Mouse (Mus musculus) left cerebral cortex, postnatal 25 days (tissue): Measurements from ENCODE around the gene Gabarapl2. TPM values are rescaled to one million over a fixed set of nuclear protein-coding genes. Genes with fewer than 3 reads are reported as not detected.

Experiments used
- total RNA-seq, 2 experiments: library from RNA; stranded (reverse); gene quantifications; 2 replicates each; pipeline ENCODE4 v1.2.3; 2021

Gene Gabarapl2
- total RNA-seq, 2 experiments from 2014 or later = 219 to 220 TPM

Other genes with a start within 250 kb of the Gabarapl2 start
- gene Ctrb1, start 249.7 kb upstream of the Gabarapl2 start, total RNA-seq = not detected
- gene Bcar1, start 196.9 kb upstream of the Gabarapl2 start, total RNA-seq = 10 to 100 TPM; 50.6 to 51.7 TPM
- 10 to 100 TPM; 78.0 to 81.5 TPM for gene Cfdp1, start 86.4 kb upstream of the Gabarapl2 start, total RNA-seq
- gene Tmem170, start 64.0 kb upstream of the Gabarapl2 start, total RNA-seq = 1 to 10 TPM; 3.6 to 4.3 TPM
- gene Chst5, start 30.3 kb upstream of the Gabarapl2 start, total RNA-seq = under 1 TPM; 0.28 to 0.30 TPM
- 10 to 100 TPM; 12.0 to 13.0 TPM for gene Tmem231, start 6.8 kb upstream of the Gabarapl2 start, total RNA-seq
- 1 to 10 TPM; 5.4 to 6.6 TPM for gene Adat1, start 51.6 kb downstream of the Gabarapl2 start, total RNA-seq
- gene Kars, start 70.6 kb downstream of the Gabarapl2 start, total RNA-seq = 10 to 100 TPM; 67.3 to 71.2 TPM
- 10 to 100 TPM; 35.4 to 36.3 TPM for gene Terf2ip, start 70.7 kb downstream of the Gabarapl2 start, total RNA-seq
- under 1 TPM in 1 of 2 experiments, not detected in 1; 0.23 TPM for gene Gm6793, start 74.3 kb downstream of the Gabarapl2 start, total RNA-seq